Mouse (Mus musculus): ENCODE measurements around the gene Gm20708. TPM values are rescaled to one million over a fixed set of nuclear protein-coding genes. Genes with fewer than 3 reads are reported as not detected.
A peak's percentile ranks its signal among the peaks of the same experiment; 100 is the strongest.

Gm20708 gene
- polyA plus RNA-seq, 1 experiment from 2014 or later, result 1.0 TPM

DNA sequence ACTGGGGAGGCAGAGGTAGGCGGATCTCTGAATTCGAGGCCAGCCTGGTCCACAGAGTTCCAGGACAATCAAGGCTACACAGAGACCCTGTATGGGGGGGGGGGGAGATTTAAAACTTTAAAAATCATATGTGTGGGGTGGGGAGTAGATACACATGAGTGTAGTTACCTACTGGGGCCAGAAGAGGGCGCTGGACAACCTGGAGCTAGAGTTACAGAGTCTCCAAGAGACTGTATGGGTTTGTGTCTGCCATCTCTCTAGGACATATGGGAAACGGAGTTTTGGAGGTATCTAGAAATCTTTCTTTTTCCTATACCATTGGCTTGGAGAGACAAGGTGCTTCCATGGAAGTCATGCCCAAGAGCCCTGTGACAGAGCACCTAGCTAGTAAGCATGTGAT, 65.0 kb downstream of the Gm20708 start:
- H3K27ac ChIP-seq, result no peak overlapping the region
- peaks cover 27% of the 10 kb centered on the region for H3K4me1 ChIP-seq (replicated peaks; ENCODE audit: control insufficient read depth, insufficient read depth, low read length)
- H3K27me3 ChIP-seq (ENCODE audit: control insufficient read depth, insufficient read depth, low read length), result no peaks in the 10 kb centered on the region
- no peaks in the 10 kb centered on the region for H3K36me3 ChIP-seq (replicated peaks; ENCODE audit: control insufficient read depth, insufficient read depth)
- no peak for DNase-seq (ENCODE audit: low spot score)
- WGBS, result 58% methylated on average over 4 of the region's 4 CpGs
- no peaks in the 10 kb centered on the region for H3K9me3 ChIP-seq (ENCODE audit: control insufficient read depth, low read length)
- no peak for ATAC-seq (ENCODE audit: low FRiP score)
- no peak overlapping the region for H3K4me2 ChIP-seq (replicated peaks)
- H3K4me3 ChIP-seq (replicated peaks; ENCODE audit: low read length), result no peak overlapping the region
- no peak overlapping the region for H3K9ac ChIP-seq

DNA sequence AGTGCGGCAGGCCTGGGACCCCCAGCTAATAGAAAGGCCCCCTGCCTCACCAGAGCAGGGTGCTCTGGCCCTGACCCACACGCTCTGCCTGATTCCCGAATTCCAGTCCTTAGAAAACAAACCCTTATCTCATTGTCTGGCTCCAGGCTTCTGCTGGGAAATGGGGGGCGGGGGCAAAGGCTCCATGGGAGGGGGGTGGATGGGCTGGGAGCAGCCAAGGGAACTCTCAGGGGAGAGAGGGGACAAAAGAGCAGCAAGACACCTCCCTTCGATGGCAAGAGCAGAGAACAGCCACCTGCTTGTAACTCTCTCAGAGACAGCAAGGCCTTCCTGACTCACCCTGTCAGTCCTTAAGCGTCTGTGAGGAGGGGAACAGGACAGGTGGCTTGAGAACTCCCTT, 66.2 kb downstream of the Gm20708 start:
- DNase-seq (ENCODE audit: low spot score) (no peak), ATAC-seq (ENCODE audit: low FRiP score) (no peak)
- 21% methylated on average over 6 of the region's 6 CpGs for WGBS
- Histone ChIP-seq H3K4me1 (replicated peaks; ENCODE audit: control insufficient read depth, insufficient read depth, low read length) (peaks cover 27% of the 10 kb centered on the region), H3K4me2 (replicated peaks) (no peak overlapping the region), H3K9ac (no peak overlapping the region), H3K27ac (no peak overlapping the region), H3K36me3 (replicated peaks; ENCODE audit: control insufficient read depth, insufficient read depth) (no peaks in the 10 kb centered on the region), H3K9me3 (ENCODE audit: control insufficient read depth, low read length) (no peaks in the 10 kb centered on the region), H3K4me3 (replicated peaks; ENCODE audit: low read length) (no peak overlapping the region), H3K27me3 (ENCODE audit: control insufficient read depth, insufficient read depth, low read length) (no peaks in the 10 kb centered on the region)

GRCm38 (mm10) chr11:117877917-117878745, 68.7 kb downstream of the Gm20708 start:
- Histone ChIP-seq H3K36me3 (replicated peaks; ENCODE audit: control insufficient read depth, insufficient read depth) (no peaks in the 10 kb centered on the region), H3K4me1 (replicated peaks; ENCODE audit: control insufficient read depth, insufficient read depth, low read length) (peaks cover 27% of the 10 kb centered on the region), H3K27ac (peak overlapping the region; percentile 69), H3K9ac (0 out of 2 replicates have a peak overlapping the region, but pooled peaks have one; percentile 2), H3K9me3 (ENCODE audit: control insufficient read depth, low read length) (no peaks in the 10 kb centered on the region), H3K27me3 (ENCODE audit: control insufficient read depth, insufficient read depth, low read length) (no peaks in the 10 kb centered on the region), H3K4me2 (replicated peaks) (peak overlapping the region; percentile 23), H3K4me3 (replicated peaks; ENCODE audit: low read length) (no peak overlapping the region)
- DNase-seq (ENCODE audit: low spot score) (peak; percentile 54), ATAC-seq (ENCODE audit: low FRiP score) (peak; percentile 75)
- WGBS, result 27% methylated on average over 13 of the region's 13 CpGs

DNA sequence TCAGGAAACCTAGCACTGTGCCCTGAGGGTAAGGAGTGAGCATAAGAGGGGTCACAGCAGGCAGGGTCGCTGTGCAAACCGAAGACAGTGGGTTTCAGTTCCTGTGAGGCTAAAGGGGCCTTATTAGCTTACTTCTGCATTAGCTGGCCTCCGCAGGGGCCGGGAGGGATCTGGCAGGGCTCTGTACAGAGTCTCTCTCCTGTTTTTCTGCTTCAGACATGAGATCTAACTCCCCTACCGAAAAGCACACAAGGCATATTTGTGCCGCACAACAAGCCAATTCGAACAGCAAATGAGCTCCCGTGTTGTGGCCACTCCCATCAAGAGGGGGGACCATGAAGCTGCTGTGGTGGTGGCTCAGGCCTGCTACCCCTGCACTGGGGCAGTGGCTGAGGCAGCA, 69.4 kb downstream of the Gm20708 start:
- H3K9me3 ChIP-seq (ENCODE audit: control insufficient read depth, low read length), result no peaks in the 10 kb centered on the region
- no peak overlapping the region for H3K4me3 ChIP-seq (replicated peaks; ENCODE audit: low read length)
- peak overlapping the region; percentile 69 for H3K27ac ChIP-seq
- ATAC-seq (ENCODE audit: low FRiP score) (no peak), DNase-seq (ENCODE audit: low spot score) (no peak)
- H3K9ac ChIP-seq, result no peak overlapping the region
- H3K27me3 ChIP-seq (ENCODE audit: control insufficient read depth, insufficient read depth, low read length), result no peaks in the 10 kb centered on the region
- peak overlapping the region; percentile 23; the same call in 1 of the 2 replicates for H3K4me2 ChIP-seq (replicated peaks)
- WGBS, result 20% methylated on average over 8 of the region's 8 CpGs
- H3K4me1 ChIP-seq (replicated peaks; ENCODE audit: control insufficient read depth, insufficient read depth, low read length), result peaks cover 23% of the 10 kb centered on the region
- H3K36me3 ChIP-seq (replicated peaks; ENCODE audit: control insufficient read depth, insufficient read depth), result no peaks in the 10 kb centered on the region

- H3K4me1 ChIP-seq (replicated peaks; ENCODE audit: control insufficient read depth, insufficient read depth, low read length), result peaks cover 23% of the 10 kb centered on the region
- DNase-seq (ENCODE audit: low spot score), result no peak
- H3K27me3 ChIP-seq (ENCODE audit: control insufficient read depth, insufficient read depth, low read length), result no peaks in the 10 kb centered on the region
- no peak overlapping the region for H3K4me2 ChIP-seq (replicated peaks)
- WGBS, result 79% methylated on average over 6 of the region's 6 CpGs
- no peaks in the 10 kb centered on the region for H3K9me3 ChIP-seq (ENCODE audit: control insufficient read depth, low read length)
- H3K9ac ChIP-seq, result no peak overlapping the region
- H3K4me3 ChIP-seq (replicated peaks; ENCODE audit: low read length), result no peak overlapping the region
- no peak for ATAC-seq (ENCODE audit: low FRiP score)
- no peaks in the 10 kb centered on the region for H3K36me3 ChIP-seq (replicated peaks; ENCODE audit: control insufficient read depth, insufficient read depth)
- no peak overlapping the region for H3K27ac ChIP-seq
Observed at GRCm38 (mm10) chr11:117879676-117880075, 70.2 kb downstream of the Gm20708 start.

GRCm38 (mm10) chr11:117880336-117880976, 71.0 kb downstream of the Gm20708 start:
- Histone ChIP-seq H3K9ac (no peak overlapping the region), H3K9me3 (ENCODE audit: control insufficient read depth, low read length) (no peaks in the 10 kb centered on the region), H3K4me3 (replicated peaks; ENCODE audit: low read length) (no peak overlapping the region), H3K4me2 (replicated peaks) (no peak overlapping the region), H3K4me1 (replicated peaks; ENCODE audit: control insufficient read depth, insufficient read depth, low read length) (peaks cover 23% of the 10 kb centered on the region), H3K27ac (no peak overlapping the region), H3K36me3 (replicated peaks; ENCODE audit: control insufficient read depth, insufficient read depth) (no peaks in the 10 kb centered on the region), H3K27me3 (ENCODE audit: control insufficient read depth, insufficient read depth, low read length) (no peaks in the 10 kb centered on the region)
- 90% methylated on average over 9 of the region's 9 CpGs for WGBS
- DNase-seq (ENCODE audit: low spot score) (no peak), ATAC-seq (ENCODE audit: low FRiP score) (no peak)

DNA sequence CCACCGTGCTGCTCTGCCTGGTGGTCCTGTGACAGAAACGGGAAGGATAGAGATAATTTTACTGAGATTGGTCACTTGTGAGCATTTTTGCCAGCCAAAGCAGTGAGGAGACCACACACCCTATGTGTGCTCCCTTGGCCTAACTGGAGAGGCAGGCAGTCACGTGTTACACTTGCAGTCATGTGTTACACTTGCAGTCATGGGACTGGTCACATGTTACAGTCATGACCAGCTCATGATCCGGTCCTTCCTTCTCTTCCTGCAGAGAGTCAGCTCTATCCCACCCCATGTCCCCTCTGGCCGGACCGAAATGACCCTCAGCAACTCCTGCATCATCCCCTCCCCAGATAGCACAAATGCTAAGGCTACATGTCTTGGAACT, 71.5 kb downstream of the Gm20708 start:
- H3K4me3 ChIP-seq (replicated peaks; ENCODE audit: low read length), result no peak overlapping the region
- peaks cover 23% of the 10 kb centered on the region for H3K4me1 ChIP-seq (replicated peaks; ENCODE audit: control insufficient read depth, insufficient read depth, low read length)
- H3K9me3 ChIP-seq (ENCODE audit: control insufficient read depth, low read length), result no peaks in the 10 kb centered on the region
- H3K4me2 ChIP-seq (replicated peaks), result no peak overlapping the region
- H3K9ac ChIP-seq, result no peak overlapping the region
- DNase-seq (ENCODE audit: low spot score) (no peak), ATAC-seq (ENCODE audit: low FRiP score) (no peak)
- WGBS, result 86% methylated on average over 6 of the region's 6 CpGs
- no peak overlapping the region for H3K27ac ChIP-seq
- H3K27me3 ChIP-seq (ENCODE audit: control insufficient read depth, insufficient read depth, low read length), result peaks cover 3% of the 10 kb centered on the region; the same call in 1 of the 2 replicates
- H3K36me3 ChIP-seq (replicated peaks; ENCODE audit: control insufficient read depth, insufficient read depth), result no peaks in the 10 kb centered on the region

DNA sequence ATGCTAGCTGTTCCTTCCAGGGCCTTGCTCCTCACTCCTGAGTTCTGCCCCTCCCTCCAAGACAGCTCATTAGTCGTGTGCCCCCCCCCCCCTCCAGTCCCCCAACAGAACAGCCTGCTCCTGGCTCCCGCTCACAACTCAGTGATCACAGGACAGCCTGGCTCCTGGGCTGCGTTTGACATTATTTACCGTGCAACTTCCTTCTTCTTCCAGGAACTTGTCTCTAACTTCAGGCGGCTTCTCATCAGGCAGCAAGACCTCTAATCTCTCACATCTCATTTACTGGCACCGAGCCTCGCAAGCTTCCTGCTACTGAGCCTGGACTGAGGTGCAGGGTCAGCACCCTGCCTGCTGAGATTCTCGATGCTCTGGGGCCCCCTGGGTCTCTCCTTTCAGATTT, 72.3 kb downstream of the Gm20708 start:
- Histone ChIP-seq H3K9ac (no peak overlapping the region), H3K9me3 (ENCODE audit: control insufficient read depth, low read length) (no peaks in the 10 kb centered on the region), H3K4me3 (replicated peaks; ENCODE audit: low read length) (no peak overlapping the region), H3K4me2 (replicated peaks) (no peak overlapping the region), H3K27me3 (ENCODE audit: control insufficient read depth, insufficient read depth, low read length) (peaks cover 4% of the 10 kb centered on the region; the same call in 1 of the 2 replicates), H3K4me1 (replicated peaks; ENCODE audit: control insufficient read depth, insufficient read depth, low read length) (peaks cover 23% of the 10 kb centered on the region), H3K27ac (no peak overlapping the region), H3K36me3 (replicated peaks; ENCODE audit: control insufficient read depth, insufficient read depth) (no peaks in the 10 kb centered on the region)
- DNase-seq (ENCODE audit: low spot score), result no peak
- no peak for ATAC-seq (ENCODE audit: low FRiP score)
- WGBS, result 20% methylated on average over 8 of the region's 8 CpGs

GRCm38 (mm10) chr11:117882208-117882607, 72.7 kb downstream of the Gm20708 start:
- DNase-seq (ENCODE audit: low spot score) (no peak), ATAC-seq (ENCODE audit: low FRiP score) (no peak)

More at GRCm38 (mm10) chr11:117882208-117882607, 72.7 kb downstream of the Gm20708 start:
- peaks cover 23% of the 10 kb centered on the region for H3K4me1 ChIP-seq (replicated peaks; ENCODE audit: control insufficient read depth, insufficient read depth, low read length)
- H3K27me3 ChIP-seq (ENCODE audit: control insufficient read depth, insufficient read depth, low read length), result peaks cover 4% of the 10 kb centered on the region; the same call in 1 of the 2 replicates
- no peak overlapping the region for H3K9ac ChIP-seq
- WGBS, result 75% methylated on average over 1 of the region's 1 CpGs
- no peak overlapping the region for H3K27ac ChIP-seq
- H3K4me3 ChIP-seq (replicated peaks; ENCODE audit: low read length), result no peak overlapping the region
- no peak overlapping the region for H3K4me2 ChIP-seq (replicated peaks)
- no peaks in the 10 kb centered on the region for H3K36me3 ChIP-seq (replicated peaks; ENCODE audit: control insufficient read depth, insufficient read depth)
- H3K9me3 ChIP-seq (ENCODE audit: control insufficient read depth, low read length), result no peaks in the 10 kb centered on the region

Data from hindbrain, embryonic 14.5 days (tissue).